Mouse (Mus musculus) embryonic fibroblast, embryonic 13.5 days (primary cell): ENCODE data around the gene Gdpd1. TPM values are rescaled to one million over a fixed set of nuclear protein-coding genes. Genes with fewer than 3 reads are reported as not detected.

Experiments
- H3K27ac ChIP-seq: 2 replicates; pipeline ENCODE4 v1.5.1; 2012; ENCODE audit warnings: low read length, control low read depth, inconsistent platforms; ENCODE audit not compliant: insufficient read depth
- H3K4me1 ChIP-seq: 2 replicates; pipeline ENCODE4 v1.6.1; 2011; ENCODE audit warnings: low read length; ENCODE audit not compliant: control insufficient read depth, insufficient read depth
- H3K4me3 ChIP-seq: 2 replicates; pipeline ENCODE4 v1.5.1; 2011; ENCODE audit warnings: mild to moderate bottlenecking, control low read depth, low read length; ENCODE audit not compliant: insufficient read depth
- CTCF ChIP-seq: IDR thresholded peaks from 2 replicates; pipeline ENCODE4 v1.5.1; 2011; ENCODE audit warnings: mild to moderate bottlenecking, control low read depth, low read length, moderate library complexity, borderline replicate concordance; ENCODE audit not compliant: insufficient read depth
- POLR2A ChIP-seq: IDR thresholded peaks from 2 replicates; pipeline ENCODE4 v1.6.1; 2011; ENCODE audit warnings: low read depth, mild to moderate bottlenecking, control low read depth, low read length, moderate library complexity
- polyA plus RNA-seq: library from polyadenylated mRNA; stranded (reverse); fragments of >200 nt; gene quantifications from 2 replicates; pipeline ENCODE4 v1.2.4, GENCODE M21; 2011; ENCODE audit warnings: low read depth; ENCODE audit not compliant: missing spikeins, insufficient read length

Gdpd1 gene
- polyA plus RNA-seq, 1 experiment = 12.0 TPM

DNA sequence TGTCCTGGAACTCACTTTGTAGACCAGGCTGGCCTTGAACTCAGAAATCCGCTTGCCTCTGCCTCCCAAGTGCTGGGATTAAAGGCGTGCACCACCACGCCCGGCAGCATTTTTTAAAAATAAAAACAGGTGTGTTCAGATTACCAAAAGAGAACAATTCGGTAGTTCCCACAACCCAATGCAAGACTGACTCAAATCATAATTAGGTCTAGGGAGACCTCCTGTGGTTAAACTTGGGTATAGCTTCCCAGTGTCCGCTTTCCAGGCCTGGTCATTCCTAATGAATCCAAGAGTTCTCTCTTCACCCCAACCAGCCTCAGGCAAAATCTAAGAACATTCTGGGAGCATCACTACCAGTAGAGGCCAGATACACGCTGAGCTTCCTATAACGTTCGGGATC lies 63.4 kb downstream of the Gdpd1 start:
- TF ChIP-seq POLR2A (no peak), CTCF (no peak)
- Histone ChIP-seq H3K4me3 (no peak overlapping the region), H3K27ac (no peak overlapping the region), H3K4me1 (no peaks in the 10 kb centered on the region)

DNA sequence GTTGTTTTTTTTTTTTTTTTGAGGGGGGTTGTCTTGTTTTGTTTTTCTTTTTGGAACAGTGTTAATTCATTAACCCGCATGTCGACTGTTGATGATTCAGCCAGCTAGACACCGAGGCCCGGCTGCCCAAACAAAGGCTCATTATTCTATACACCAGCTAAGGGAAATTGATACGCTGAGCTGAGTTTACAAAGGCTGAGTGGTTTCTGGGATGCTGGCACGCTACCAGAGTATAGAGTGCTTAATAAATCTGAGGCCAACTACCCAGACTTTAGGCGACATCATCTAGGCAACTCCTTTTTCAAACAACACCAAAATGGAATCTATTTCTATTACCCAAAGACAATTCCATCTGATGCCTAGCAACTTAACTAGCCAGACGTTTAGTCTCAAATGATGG lies 66.5 kb downstream of the Gdpd1 start:
- no peak for TF ChIP-seq CTCF
- TF ChIP-seq POLR2A = no peak
- Histone ChIP-seq H3K4me3 (no peak overlapping the region), H3K27ac (peak overlapping the region; percentile 1; the same call in 1 of the 2 replicates), H3K4me1 (no peaks in the 10 kb centered on the region)

DNA sequence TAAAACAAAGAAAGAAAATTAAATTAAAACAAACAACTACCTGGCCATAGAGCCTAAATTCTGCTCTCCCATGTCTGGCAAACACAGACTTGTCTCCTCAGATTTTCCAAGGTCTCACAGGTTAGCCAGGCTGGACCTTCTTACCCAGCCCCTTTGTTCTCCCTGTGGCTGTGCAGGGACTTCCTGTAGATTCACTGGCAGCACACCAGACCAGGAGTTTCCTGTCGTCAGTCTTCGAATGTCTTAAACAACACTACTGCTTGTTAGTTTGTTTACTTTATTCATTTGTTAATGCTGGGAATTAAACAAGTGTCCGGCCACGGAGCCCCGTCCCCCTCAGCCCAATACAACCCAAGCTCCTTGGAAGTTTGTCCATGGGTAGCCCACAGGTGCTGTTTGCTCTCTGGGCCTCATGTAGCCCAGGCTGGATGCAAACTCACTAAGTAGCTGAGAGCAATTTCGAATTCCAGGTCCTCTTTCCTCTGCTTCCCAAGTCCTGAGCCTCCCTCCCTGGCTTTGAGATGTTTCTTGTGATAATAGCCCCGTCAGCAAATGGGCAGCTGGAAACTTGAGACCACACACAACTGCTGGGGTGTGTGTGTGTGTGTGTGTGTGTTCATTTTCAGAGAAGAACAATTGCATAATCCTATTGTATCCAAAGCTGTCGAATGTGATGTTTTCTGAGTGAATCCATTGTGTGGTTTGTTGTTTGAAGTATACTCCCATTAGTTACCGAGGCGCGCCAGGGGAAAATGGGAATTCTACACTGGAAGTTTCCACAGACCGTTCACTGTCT lies 68.7 kb downstream of the Gdpd1 start:
- TF ChIP-seq POLR2A (no peak), CTCF (no peak)
- Histone ChIP-seq H3K27ac (no peak overlapping the region), H3K4me1 (no peaks in the 10 kb centered on the region)

DNA sequence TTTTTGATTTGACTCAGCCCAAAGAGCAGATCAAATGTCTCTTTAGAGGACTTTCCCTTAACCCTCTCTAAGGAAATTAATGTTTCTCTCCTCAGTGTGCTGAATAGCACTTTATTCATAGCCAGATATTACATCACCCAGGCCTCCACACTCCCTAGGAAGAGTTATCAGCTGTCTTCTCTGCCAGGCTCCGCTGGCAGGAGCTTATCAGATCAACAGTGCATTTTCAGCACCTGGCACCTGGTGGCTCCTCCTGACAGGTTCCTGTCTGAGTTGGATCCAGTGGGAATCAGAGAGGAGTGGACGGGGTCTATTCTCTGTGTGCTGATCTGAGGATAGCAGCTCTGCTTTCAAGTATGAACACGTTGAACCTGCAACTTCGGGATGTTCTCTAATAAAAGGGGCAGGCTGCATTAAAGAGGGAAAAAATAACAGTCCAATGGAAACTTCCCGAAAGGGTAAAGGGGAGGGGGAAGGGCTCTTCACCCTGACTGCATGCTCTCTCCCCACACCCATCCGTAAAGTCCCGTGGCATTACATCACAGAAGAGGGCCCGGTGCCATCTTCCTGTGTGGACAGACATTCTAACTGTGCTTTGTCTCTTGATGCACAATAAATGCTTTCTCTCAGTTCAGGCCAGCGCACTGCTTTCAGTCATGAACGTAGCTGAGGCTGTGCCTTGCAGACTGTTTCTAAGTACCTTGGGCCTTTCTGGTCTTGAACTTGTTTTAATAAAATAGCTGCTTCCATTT lies 71.6 kb downstream of the Gdpd1 start:
- H3K4me3 ChIP-seq = no peak overlapping the region

More for the DNA sequence above, 68.7 kb downstream of the Gdpd1 start:
- H3K4me3 ChIP-seq = no peak overlapping the region

DNA sequence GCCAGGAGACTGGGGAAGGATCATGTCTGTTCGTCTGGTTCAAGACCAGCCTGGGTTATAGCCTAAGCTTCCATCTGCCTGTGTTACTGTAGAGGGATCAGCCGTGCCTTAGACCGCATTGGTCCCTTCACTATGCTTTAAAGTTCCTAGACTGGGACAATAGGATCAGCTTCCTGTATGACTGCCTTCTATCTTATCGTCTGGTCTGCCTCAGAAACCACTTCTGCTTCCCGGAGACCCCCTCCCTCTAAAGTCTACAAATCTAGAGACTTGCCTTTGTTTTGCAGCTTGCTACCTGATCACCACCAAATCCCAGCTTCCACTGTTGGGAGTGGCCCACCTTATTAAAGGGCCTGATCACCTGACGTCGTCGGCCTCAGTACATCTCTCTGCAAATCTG lies 72.6 kb downstream of the Gdpd1 start:
- Histone ChIP-seq H3K4me3 (no peak overlapping the region), H3K27ac (no peak overlapping the region), H3K4me1 (no peaks in the 10 kb centered on the region)
- no peak for TF ChIP-seq POLR2A
- no peak for TF ChIP-seq CTCF

More for the DNA sequence above, 71.6 kb downstream of the Gdpd1 start:
- TF ChIP-seq POLR2A = no peak
- TF ChIP-seq CTCF = no peak
- Histone ChIP-seq H3K4me1 (no peaks in the 10 kb centered on the region), H3K27ac (no peak overlapping the region)

DNA sequence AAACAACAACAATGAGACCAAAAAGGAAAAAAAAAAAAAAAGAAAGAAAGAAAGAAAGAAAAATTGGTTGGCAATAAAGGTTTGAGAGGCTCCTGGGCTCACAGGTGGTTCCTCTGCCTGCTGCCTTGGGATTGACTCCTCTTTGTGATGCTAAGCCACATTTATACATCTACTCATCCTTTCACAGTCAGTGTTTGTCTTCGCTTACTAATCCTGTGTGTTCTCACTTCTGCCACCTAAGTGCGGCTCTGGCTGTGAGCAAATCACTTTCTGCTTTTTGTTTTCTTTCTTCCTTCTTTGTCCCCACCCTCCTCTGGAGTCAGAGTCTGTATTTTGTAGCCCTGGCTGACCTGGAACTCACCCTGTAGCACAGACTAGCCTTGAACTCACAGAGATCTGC lies 77.6 kb downstream of the Gdpd1 start:
- no peak for TF ChIP-seq CTCF
- no peak for TF ChIP-seq POLR2A
- no peak overlapping the region for H3K27ac ChIP-seq

DNA sequence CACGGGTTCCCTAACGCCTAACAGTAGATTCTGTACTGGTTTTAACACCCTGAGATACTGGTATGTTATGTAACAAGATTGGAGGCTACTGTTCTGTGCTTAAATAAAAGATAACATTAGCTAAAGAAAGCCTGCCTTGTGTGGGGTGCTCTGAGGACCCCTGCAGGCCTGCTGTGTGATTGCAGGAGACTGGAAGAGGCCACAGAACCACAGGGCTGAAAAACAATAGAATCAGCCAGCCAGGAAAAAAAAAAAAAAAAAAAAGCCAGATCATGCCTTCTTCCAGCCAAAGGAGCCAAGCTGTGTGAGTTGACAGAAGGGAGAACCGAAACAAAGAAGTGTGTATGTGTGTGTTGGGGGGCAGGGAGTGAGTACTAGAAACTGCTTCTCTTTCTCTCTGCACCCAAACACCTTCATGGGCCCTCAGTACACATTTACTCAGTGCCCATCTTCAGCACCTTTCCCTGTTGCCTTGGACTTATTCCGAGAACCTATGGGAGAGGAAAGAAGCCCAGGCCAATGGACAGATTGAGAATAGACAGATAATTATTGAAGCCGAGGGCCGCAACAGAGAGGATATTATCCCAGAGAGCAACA lies 78.1 kb downstream of the Gdpd1 start:
- Histone ChIP-seq H3K4me3 (no peak overlapping the region), H3K27ac (no peak overlapping the region), H3K4me1 (no peaks in the 10 kb centered on the region)
- TF ChIP-seq POLR2A = no peak
- TF ChIP-seq CTCF = peak; percentile 64

More for the DNA sequence above, 77.6 kb downstream of the Gdpd1 start:
- no peaks in the 10 kb centered on the region for H3K4me1 ChIP-seq
- H3K4me3 ChIP-seq = no peak overlapping the region

DNA sequence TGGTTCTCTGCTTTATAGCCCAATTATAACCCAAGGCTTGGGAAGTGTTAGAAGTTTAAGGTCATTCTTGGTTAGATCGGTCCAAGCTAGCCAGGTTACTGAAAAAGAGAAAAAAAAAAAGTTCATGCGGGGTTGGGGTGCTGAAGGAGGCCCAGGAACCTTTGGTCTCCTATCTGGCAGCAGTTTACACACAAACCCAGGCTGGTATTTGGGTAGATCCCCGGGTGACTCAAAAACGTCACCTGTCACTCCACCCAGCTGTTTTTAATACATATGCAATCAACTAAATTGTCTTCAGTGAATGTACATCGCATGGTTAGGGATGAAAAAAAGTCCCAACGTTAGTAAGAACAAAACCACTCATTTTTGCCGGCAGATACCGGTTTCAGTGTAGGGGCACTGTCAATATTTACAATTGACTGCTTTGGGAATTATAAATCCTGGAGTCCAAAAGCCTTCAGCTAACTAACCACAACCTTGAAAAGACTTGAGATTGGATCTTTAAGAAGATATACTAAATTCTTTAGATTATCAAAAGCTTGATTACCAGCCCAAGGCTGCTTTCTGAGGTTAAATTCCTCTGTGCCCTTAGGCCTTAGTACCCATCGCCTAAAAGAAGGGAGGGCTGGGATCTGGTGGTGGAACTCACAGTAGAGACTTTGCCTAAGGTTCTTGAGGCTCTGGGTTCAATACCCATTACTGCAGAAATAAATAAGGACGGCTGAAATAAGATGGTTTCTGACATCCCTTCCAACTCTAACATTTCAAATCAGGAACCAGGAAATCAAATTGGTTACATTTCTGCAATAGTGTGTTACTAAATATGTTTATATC lies 78.9 kb downstream of the Gdpd1 start:
- Histone ChIP-seq H3K4me1 (no peaks in the 10 kb centered on the region), H3K4me3 (no peak overlapping the region), H3K27ac (no peak overlapping the region)
- TF ChIP-seq POLR2A = no peak
- TF ChIP-seq CTCF = no peak

DNA sequence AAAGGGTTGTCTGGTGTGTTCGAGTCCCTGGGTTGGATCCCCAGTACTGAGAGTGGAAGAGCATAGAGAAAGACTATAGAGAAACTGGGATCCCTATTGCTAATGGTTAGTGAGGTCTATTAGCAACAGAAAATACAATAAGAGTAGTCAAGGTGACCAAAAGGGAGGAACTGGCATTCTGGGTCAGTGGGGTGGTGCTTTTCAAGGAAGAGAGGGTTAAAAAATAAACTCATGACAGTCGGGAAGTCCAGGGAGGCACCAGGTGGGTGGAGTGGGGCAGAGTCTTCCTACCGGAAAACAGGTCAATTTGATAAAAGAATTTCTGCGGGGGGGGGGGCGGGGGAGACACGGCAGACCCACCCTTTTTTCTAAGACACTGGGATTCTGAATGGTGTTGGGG lies 79.5 kb downstream of the Gdpd1 start:
- Histone ChIP-seq H3K27ac (no peak overlapping the region), H3K4me3 (no peak overlapping the region), H3K4me1 (no peaks in the 10 kb centered on the region)
- no peak for TF ChIP-seq POLR2A
- TF ChIP-seq CTCF = no peak
